Mouse (Mus musculus) midbrain, embryonic 15.5 days (tissue): ENCODE measurements at regions not wholly inside any gene's neighbourhood (a gene's known extent, or its start where the extent isn't known, plus 50 kb on each side); places are given as distances from the start of the nearest gene placed in this dataset.

Source experiments
- ATAC-seq: fragments of 200-750 bp; cut with Nextera tagmentation; replicated peaks from 2 replicates; pipeline ENCODE4 v1.8.0; 2017; ENCODE audit warnings: moderate TSS enrichment
- H3K27ac ChIP-seq: fragments of 300-500 bp; sonication (generic); 2 replicates; pipeline ENCODE4 v1.5.1; 2015; ENCODE audit warnings: mild to moderate bottlenecking, inconsistent platforms
- H3K27me3 ChIP-seq: fragments of 300-500 bp; sonication (generic); replicated peaks from 2 replicates; pipeline ENCODE4 v1.6.1; 2015; ENCODE audit warnings: inconsistent platforms
- H3K36me3 ChIP-seq: fragments of 300-500 bp; sonication (generic); replicated peaks from 2 replicates; pipeline ENCODE4 v1.6.1; 2015; ENCODE audit warnings: inconsistent platforms
- H3K4me1 ChIP-seq: fragments of 300-500 bp; sonication (generic); 2 replicates; pipeline ENCODE4 v1.6.1; 2015; ENCODE audit warnings: inconsistent platforms
- H3K4me2 ChIP-seq: fragments of 300-500 bp; sonication (generic); 2 replicates; pipeline ENCODE4 v1.6.1; 2015; ENCODE audit warnings: inconsistent platforms, mild to moderate bottlenecking, moderate library complexity
- H3K4me3 ChIP-seq: fragments of 300-500 bp; sonication (generic); 2 replicates; pipeline ENCODE4 v1.5.1; 2015; ENCODE audit warnings: mild to moderate bottlenecking, inconsistent platforms
- H3K9ac ChIP-seq: fragments of 300-500 bp; sonication (generic); 2 replicates; pipeline ENCODE4 v1.6.1; 2015; ENCODE audit warnings: mild to moderate bottlenecking, inconsistent platforms
- H3K9me3 ChIP-seq: fragments of 300-500 bp; sonication (generic); 2 replicates; pipeline ENCODE4 v1.6.1; 2016; ENCODE audit warnings: inconsistent platforms
- WGBS: fragments of 180-500 bp; shearing (Covaris S2); methylation state at CpG from one replicate; pipeline ENCODE4 v1.1.7; 2015; ENCODE audit warnings: mixed read lengths; 5-methylcytosine and 5-hydroxymethylcytosine counted together

DNA sequence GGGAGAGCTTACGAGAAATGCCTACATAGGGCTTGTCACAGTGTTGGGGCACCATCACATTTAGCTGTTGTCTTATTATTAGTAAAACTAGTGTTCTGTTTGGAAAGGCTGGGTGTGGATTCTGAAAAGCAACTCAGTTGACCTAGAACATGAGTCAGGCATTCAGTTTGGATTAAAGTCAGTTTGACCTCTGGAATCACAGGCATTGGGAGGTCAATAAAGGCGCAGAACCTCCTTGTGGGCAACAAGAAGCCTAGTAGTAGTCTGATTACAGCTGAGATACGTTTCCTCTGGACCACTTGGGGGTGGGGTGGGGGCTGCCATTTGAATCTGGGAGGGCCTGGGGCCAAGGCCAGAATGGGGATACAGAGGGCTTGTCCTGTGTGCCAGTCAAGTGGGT is 52.1 kb upstream of the Map3k1 start:
- Histone ChIP-seq H3K4me1 (no peaks in the 10 kb centered on the region), H3K27ac (no peak overlapping the region), H3K9ac (no peak overlapping the region), H3K4me2 (no peak overlapping the region), H3K9me3 (no peaks in the 10 kb centered on the region), H3K4me3 (no peak overlapping the region), H3K36me3 (no peaks in the 10 kb centered on the region), H3K27me3 (no peaks in the 10 kb centered on the region)
- WGBS, result 78% methylated on average over 3 of the region's 3 CpGs
- no peak for ATAC-seq

DNA sequence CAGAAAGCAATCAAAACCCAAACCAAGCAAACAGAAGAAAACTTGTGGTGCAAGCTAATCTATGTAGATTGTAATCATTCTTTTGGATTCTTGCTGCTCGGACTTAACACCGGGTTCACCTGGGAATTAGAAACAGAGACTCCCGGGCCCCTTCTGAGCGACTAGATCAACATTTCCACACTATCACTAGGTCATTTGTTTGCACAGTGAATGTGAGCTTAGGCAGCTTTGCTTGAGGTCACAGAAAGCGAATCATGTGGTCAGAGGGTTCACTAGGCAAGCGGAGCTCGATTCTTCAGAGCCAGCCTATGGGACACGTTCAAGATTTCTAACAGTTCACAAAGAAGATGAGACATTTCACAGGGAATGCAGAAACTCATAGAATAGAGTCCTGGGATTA is 53.5 kb upstream of the Map3k1 start:
- Histone ChIP-seq H3K4me2 (no peak overlapping the region), H3K9ac (no peak overlapping the region), H3K36me3 (no peaks in the 10 kb centered on the region), H3K4me3 (no peak overlapping the region), H3K27me3 (no peaks in the 10 kb centered on the region), H3K9me3 (no peaks in the 10 kb centered on the region), H3K27ac (no peak overlapping the region), H3K4me1 (no peaks in the 10 kb centered on the region)
- 82% methylated on average over 8 of the region's 8 CpGs for WGBS
- no peak for ATAC-seq

DNA sequence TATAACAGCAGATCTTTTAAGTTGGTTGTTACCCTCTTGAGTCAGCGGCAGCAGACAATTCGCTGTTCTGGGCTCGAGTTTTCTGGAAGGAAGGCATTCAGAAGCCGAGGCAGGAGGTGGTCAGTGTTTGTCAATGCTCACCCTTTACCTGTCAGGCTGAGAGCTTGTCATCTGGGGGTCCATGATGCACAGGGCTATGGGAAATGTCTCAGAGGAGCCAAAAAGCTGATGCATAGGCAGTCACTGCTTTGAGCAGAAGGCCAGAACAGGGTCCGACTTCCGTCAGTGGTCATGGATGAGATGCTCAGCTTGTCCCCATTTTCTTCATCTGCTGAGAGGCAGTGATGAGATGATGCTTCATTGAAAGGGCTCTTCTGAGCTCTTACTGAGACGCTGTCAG is 57.2 kb upstream of the Map3k1 start:
- Histone ChIP-seq H3K9ac (no peak overlapping the region), H3K27ac (no peak overlapping the region), H3K4me2 (no peak overlapping the region), H3K27me3 (no peaks in the 10 kb centered on the region), H3K9me3 (no peaks in the 10 kb centered on the region), H3K4me1 (peaks cover 20% of the 10 kb centered on the region), H3K36me3 (no peaks in the 10 kb centered on the region), H3K4me3 (no peak overlapping the region)
- 95% methylated on average over 7 of the region's 7 CpGs for WGBS
- no peak for ATAC-seq

DNA sequence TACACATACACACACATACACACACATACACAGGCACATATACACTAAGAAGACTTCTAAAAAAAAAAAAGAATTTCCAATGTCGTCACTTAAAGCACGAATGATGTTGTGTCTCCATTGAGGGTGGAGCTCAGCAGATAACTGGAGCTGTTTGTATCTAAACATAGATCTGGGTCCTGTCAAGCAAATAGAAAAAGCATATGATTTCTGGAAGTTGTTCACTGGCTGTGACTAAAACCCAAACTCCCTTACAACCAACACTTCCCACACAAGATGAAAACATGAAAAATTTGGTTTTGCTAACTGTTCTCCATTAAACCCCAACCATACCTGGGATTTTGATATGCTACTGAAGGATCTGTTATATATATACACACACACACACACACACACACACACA is 58.5 kb upstream of the Map3k1 start:
- no peaks in the 10 kb centered on the region for H3K27me3 ChIP-seq
- H3K27ac ChIP-seq, result peak overlapping the region; percentile 68; the same call in 1 of the 2 replicates
- no peak overlapping the region for H3K9ac ChIP-seq
- H3K9me3 ChIP-seq, result no peaks in the 10 kb centered on the region
- no peaks in the 10 kb centered on the region for H3K36me3 ChIP-seq
- peaks cover 20% of the 10 kb centered on the region for H3K4me1 ChIP-seq
- WGBS, result 97% methylated on average over 2 of the region's 2 CpGs
- no peak overlapping the region for H3K4me2 ChIP-seq
- ATAC-seq, result no peak
- no peak overlapping the region for H3K4me3 ChIP-seq

DNA sequence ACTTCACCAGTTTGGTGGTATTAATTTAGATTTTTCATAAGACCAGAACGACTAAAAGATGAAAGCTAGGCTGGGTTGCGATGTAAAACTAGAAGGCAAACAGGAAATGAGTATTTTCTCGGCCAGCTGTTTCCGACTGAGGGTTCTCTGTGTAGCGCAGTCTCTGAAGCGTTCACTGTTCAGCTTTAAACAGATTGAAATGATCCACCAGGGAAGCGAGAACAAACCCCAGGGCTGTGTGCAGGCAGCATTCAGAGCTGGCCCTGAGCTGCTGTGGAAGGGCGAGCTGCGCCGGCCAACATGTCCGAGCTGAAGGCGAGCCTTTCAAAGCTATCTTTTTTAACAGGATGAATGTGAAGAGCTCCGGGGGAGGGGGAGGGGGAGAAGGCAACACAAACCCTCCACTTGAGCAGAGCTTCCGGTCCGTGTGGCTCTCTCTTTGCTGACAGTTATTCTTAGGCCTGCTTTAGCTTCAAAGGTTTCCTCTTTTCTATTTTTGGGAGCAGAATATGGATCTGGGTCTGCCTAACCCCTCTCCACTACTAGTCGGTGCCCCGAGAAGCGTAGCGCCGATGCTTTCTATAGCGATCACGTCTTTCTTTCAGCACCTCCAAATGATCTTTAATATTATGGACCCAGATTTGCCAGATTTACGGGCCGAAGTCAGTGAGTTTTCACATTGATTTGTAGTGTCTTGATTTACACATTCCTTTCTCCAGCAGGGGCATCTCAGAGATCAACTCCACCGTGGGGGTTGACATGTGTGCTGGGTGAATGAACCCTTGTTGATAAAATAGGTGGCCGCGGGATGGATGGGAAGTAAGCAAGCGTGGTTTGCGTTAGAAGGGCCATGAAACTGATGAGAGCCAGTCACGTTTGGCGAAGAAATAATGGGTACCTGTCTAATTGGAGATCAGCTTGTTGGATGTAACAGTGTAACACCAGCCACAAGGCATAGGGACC is 59.3 kb upstream of the Map3k1 start:
- H3K36me3 ChIP-seq, result no peaks in the 10 kb centered on the region
- ATAC-seq, result peak; percentile 80
- peak overlapping the region; percentile 68 for H3K27ac ChIP-seq
- H3K4me3 ChIP-seq, result no peak overlapping the region
- no peaks in the 10 kb centered on the region for H3K27me3 ChIP-seq
- H3K9ac ChIP-seq, result no peak overlapping the region
- H3K4me1 ChIP-seq, result peaks cover 20% of the 10 kb centered on the region
- 54% methylated on average over 31 of the region's 31 CpGs for WGBS
- peak overlapping the region; percentile 25 for H3K4me2 ChIP-seq
- no peaks in the 10 kb centered on the region for H3K9me3 ChIP-seq

DNA sequence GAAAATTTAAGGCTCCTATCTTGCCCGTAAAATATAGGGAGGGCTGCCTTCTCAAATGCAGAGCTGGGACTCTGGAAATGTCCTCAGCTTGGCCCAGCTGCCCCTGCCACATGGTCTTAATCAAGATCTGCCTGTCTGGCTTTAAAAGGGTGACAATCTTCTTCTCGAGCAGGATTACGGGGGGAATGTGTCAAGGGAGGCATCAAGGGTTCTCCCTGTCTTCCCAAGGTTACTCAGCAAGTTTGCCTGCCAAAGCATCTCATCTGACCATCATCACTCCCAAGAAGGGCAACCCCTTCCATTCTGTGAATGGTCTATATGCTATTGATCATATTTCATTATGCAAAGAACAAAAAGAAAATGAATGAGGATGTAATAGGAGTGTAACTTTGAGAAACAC is 60.2 kb upstream of the Map3k1 start:
- H3K9me3 ChIP-seq, result no peaks in the 10 kb centered on the region
- peaks cover 20% of the 10 kb centered on the region for H3K4me1 ChIP-seq
- no peak overlapping the region for H3K4me2 ChIP-seq
- H3K27ac ChIP-seq, result no peak overlapping the region
- no peaks in the 10 kb centered on the region for H3K36me3 ChIP-seq
- WGBS, result 57% methylated on average over 3 of the region's 3 CpGs
- no peak overlapping the region for H3K4me3 ChIP-seq
- no peak for ATAC-seq
- no peaks in the 10 kb centered on the region for H3K27me3 ChIP-seq
- no peak overlapping the region for H3K9ac ChIP-seq

DNA sequence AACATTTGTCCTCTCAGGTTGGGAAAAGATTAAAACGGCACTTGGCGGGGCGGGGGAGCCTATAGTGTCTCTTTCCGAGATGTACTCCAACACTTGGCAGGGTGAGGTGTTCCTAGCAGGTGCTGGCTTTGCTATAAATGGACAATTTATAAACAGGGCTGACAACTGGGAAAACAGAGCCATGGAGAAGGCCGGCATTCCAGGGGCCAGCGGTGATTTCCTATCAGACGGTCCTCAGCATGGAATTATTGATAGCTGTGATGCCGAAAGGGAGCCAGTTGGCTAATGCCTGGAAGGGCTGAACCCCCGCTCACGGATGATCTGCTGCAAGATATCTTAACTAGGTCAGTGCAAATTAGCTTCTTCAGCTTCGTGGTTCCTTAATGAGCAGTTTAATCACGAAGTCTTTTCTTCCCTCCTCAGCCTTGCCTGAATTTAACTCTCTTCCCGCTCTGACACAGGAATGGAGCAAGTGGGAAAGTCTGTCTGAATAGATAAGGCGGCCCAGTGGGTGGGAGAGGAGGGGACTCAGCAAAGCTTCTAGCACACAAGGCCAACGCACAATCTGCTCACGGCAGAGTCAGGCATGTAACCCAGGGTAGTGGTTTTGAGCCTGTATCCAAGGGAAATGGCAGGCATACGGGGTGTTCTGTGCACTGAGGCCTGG is 61.1 kb upstream of the Map3k1 start:
- Histone ChIP-seq H3K27me3 (no peaks in the 10 kb centered on the region), H3K9me3 (no peaks in the 10 kb centered on the region), H3K4me1 (peaks cover 20% of the 10 kb centered on the region), H3K36me3 (no peaks in the 10 kb centered on the region), H3K27ac (peak overlapping the region; percentile 22), H3K4me2 (no peak overlapping the region), H3K4me3 (no peak overlapping the region), H3K9ac (no peak overlapping the region)
- WGBS, result 40% methylated on average over 17 of the region's 17 CpGs
- peak; percentile 53 for ATAC-seq

DNA sequence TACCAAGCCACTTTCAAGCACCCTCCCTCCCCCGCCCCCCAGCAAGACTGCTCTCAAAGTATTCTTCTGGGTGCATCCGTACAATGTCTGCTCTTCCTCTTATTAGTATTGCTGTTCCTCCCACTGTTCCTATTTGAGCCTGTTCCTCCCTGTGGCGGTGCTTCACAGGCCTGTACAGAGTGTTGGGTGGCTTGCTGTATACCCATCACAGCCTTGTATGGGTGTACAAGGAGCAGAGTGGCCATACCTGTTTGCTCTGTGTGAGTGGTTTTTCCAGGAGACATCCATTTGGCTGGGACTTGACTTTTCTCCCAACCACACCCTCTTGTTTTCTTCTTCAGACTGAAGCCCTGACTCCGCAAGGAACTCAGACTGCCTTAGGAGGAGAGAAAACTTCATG is 61.7 kb upstream of the Map3k1 start:
- Histone ChIP-seq H3K4me1 (peaks cover 20% of the 10 kb centered on the region), H3K9me3 (no peaks in the 10 kb centered on the region), H3K27ac (no peak overlapping the region), H3K27me3 (no peaks in the 10 kb centered on the region), H3K9ac (no peak overlapping the region), H3K36me3 (no peaks in the 10 kb centered on the region), H3K4me2 (no peak overlapping the region), H3K4me3 (no peak overlapping the region)
- ATAC-seq, result peak; percentile 25; the same call in 1 of the 2 replicates
- WGBS, result 83% methylated on average over 4 of the region's 4 CpGs

DNA sequence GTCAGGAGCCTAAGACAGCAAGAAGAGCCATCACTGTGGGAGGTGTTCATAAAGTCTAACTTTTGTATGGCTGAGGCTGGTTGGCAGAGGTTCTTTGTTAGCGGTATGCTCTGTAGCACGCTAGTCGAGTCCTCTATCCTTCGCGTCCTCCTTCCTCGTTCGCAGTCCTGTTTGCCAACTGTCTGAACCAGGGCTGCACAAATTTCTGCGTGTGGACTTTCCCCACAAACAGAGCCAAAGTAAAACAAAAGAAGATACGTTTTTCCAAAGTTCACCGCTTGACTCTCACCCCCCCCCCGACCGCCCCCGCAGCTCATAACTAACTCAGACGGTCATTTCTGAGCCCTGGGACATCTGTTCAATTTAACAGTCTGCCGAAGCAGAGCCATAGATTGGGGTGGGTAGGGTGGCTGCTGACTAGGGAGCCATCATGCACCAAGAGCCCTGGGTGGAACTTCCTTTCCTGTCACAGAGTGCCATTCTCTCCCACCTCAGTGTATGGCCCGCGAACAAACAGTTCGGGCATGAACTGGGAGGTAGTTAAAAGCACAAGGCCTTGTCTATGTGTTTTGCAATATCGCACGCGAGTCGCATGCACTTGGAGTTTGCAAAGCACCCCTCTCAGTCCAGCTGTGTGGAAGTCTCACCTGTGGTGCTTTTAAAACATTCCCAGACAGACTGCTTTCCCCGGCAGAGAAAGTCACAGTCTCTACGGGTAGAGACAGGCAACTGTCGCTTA is 63.0 kb upstream of the Map3k1 start:
- ATAC-seq, result no peak
- no peaks in the 10 kb centered on the region for H3K27me3 ChIP-seq
- no peaks in the 10 kb centered on the region for H3K36me3 ChIP-seq
- peaks cover 20% of the 10 kb centered on the region for H3K4me1 ChIP-seq
- no peaks in the 10 kb centered on the region for H3K9me3 ChIP-seq
- H3K9ac ChIP-seq, result no peak overlapping the region
- no peak overlapping the region for H3K4me2 ChIP-seq
- no peak overlapping the region for H3K27ac ChIP-seq
- H3K4me3 ChIP-seq, result no peak overlapping the region
- WGBS, result 93% methylated on average over 25 of the region's 25 CpGs

DNA sequence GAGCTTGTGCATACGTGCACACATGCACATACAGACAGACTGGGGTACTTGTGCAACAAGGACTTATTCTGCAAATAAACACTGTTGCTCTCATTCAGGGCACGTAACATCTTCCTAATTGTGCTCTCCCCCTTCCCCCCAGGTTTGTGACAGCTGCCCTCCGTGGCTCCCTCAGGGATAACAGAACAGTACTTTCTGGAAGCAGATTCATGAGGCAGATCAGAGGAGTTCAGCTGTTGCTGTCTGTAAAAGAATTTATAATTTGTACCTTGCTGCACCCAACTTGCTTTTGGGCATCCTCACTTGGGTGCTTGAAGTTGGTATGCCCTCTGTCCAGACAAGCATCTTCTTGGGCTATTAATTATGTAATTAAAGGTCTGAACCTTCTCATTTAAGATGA is 65.5 kb upstream of the Map3k1 start:
- no peak overlapping the region for H3K9ac ChIP-seq
- H3K27ac ChIP-seq, result no peak overlapping the region
- H3K36me3 ChIP-seq, result no peaks in the 10 kb centered on the region
- no peak overlapping the region for H3K4me2 ChIP-seq
- peaks cover 8% of the 10 kb centered on the region for H3K4me1 ChIP-seq
- no peak for ATAC-seq
- no peak overlapping the region for H3K4me3 ChIP-seq
- 86% methylated on average over 3 of the region's 3 CpGs for WGBS
- H3K27me3 ChIP-seq, result no peaks in the 10 kb centered on the region
- no peaks in the 10 kb centered on the region for H3K9me3 ChIP-seq

DNA sequence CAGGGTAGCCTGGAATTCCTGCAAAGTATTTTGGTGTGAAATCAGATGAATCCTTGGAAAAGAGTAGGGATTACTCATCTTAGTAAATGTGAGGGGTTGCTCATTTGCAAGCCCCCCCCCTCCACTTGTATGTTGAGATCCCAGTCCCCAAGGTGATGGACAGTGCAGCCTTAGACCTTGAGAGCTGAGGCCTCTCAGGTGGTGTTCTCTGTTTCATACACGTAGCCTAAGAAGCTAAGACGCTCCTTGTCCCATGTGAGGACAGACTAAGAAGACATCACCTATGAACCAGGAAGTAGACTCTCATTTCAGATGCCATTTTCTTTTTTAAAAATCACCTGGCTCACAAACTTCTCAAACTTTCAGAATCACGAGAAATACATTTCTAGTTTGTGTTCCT is 67.6 kb upstream of the Map3k1 start:
- Histone ChIP-seq H3K27me3 (no peaks in the 10 kb centered on the region), H3K4me2 (no peak overlapping the region), H3K9ac (no peak overlapping the region), H3K9me3 (no peaks in the 10 kb centered on the region), H3K36me3 (no peaks in the 10 kb centered on the region), H3K27ac (no peak overlapping the region), H3K4me3 (no peak overlapping the region), H3K4me1 (no peaks in the 10 kb centered on the region)
- no peak for ATAC-seq
- 79% methylated on average over 3 of the region's 3 CpGs for WGBS

DNA sequence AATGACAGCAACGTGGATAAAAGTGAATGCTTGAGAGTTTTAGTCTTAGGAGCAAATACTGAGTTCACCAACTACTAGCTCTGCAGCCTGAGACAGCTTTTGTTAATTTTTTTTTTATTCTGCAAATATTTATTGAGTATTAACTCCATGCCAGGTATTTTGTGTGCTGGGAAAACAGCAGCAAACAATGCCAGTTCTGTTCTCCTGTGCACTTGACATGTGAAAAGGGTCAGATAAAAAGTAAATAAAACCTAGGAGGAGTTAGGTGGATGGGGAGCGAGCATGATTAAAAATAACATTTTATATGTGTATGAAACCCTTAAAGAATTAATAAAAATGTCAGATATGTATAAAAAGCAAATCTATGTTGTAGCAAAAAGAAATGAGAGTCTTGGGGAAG is 68.1 kb upstream of the Map3k1 start:
- Histone ChIP-seq H3K36me3 (no peaks in the 10 kb centered on the region), H3K4me3 (no peak overlapping the region), H3K9ac (no peak overlapping the region), H3K4me2 (no peak overlapping the region), H3K27me3 (no peaks in the 10 kb centered on the region), H3K27ac (no peak overlapping the region), H3K4me1 (no peaks in the 10 kb centered on the region), H3K9me3 (no peaks in the 10 kb centered on the region)
- ATAC-seq, result no peak
- WGBS, result 77% methylated on average over 2 of the region's 2 CpGs
